Mouse (Mus musculus) lung, postnatal 0 days (tissue): ENCODE data around the gene Plekhm2. TPM values are rescaled to one million over a fixed set of nuclear protein-coding genes. Genes with fewer than 3 reads are reported as not detected.

Source experiments
- ATAC-seq: fragments of 200-750 bp; cut with Nextera tagmentation; 2 replicates; pipeline ENCODE4 v1.8.0; 2017; ENCODE audit warnings: moderate library complexity
- DNase-seq: peaks from one replicate; pipeline ENCODE4 v3.0.0-alpha.2; 2016; ENCODE audit warnings: low spot score
- H3K27ac ChIP-seq: fragments of 300-500 bp; sonication (generic); 2 replicates; pipeline ENCODE4 v1.5.1; 2014; ENCODE audit warnings: antibody characterized with exemption, mild to moderate bottlenecking, low read length, mixed read lengths
- H3K27me3 ChIP-seq: fragments of 300-500 bp; sonication (generic); replicated peaks from 2 replicates; pipeline ENCODE4 v1.6.1; 2014; ENCODE audit warnings: low read length, mixed read lengths; ENCODE audit not compliant: insufficient read depth
- H3K36me3 ChIP-seq: fragments of 300-500 bp; sonication (generic); 2 replicates; pipeline ENCODE4 v1.6.1; 2014; ENCODE audit warnings: low read length, mixed read lengths; ENCODE audit not compliant: insufficient read depth
- H3K4me1 ChIP-seq: fragments of 300-500 bp; sonication (generic); 2 replicates; pipeline ENCODE4 v1.6.1; 2014; ENCODE audit warnings: antibody characterized with exemption, low read depth, low read length, mixed read lengths; ENCODE audit not compliant: insufficient read depth
- H3K4me2 ChIP-seq: fragments of 300-500 bp; sonication (generic); replicated peaks from 2 replicates; pipeline ENCODE4 v1.6.1; 2014; ENCODE audit warnings: low read depth, mild to moderate bottlenecking, low read length, moderate library complexity, mixed read lengths
- H3K4me3 ChIP-seq: fragments of 300-500 bp; sonication (generic); 2 replicates; pipeline ENCODE4 v1.5.1; 2014; ENCODE audit warnings: low read depth, low read length
- H3K9ac ChIP-seq: fragments of 300-500 bp; sonication (generic); replicated peaks from 2 replicates; pipeline ENCODE4 v1.6.1; 2014; ENCODE audit warnings: low read depth, mild to moderate bottlenecking
- H3K9me3 ChIP-seq: fragments of 300-500 bp; sonication (generic); 2 replicates; pipeline ENCODE4 v1.6.1; 2016; ENCODE audit warnings: low read length, mixed read lengths
- CTCF ChIP-seq: IDR thresholded peaks from 2 replicates; pipeline ENCODE4 v1.5.1; 2016; ENCODE audit warnings: antibody characterized with exemption, mild to moderate bottlenecking
- EP300 ChIP-seq: IDR thresholded peaks from 2 replicates; pipeline ENCODE4 v1.6.1; 2016; ENCODE audit warnings: antibody characterized with exemption, mild to moderate bottlenecking, control low read depth
- WGBS: fragments of 180-500 bp; shearing (Covaris S2); extraction: QIAGEN DNeasy Blood & Tissue Kit; methylation state at CpG from one replicate; pipeline ENCODE4 v1.1.7; 2014; 5-methylcytosine and 5-hydroxymethylcytosine counted together
- polyA plus RNA-seq: library from polyadenylated mRNA; unstranded; fragments of >200 nt; fragmentation: Nextera tagmentation; extraction: Ambion mirVana; gene quantifications from 2 replicates; pipeline ENCODE4 v1.2.1, GENCODE M21; 2015

The Plekhm2 gene
- polyA plus RNA-seq, 1 experiment from 2014 or later = 5.2 TPM

GRCm38 (mm10) chr4:141598199-141598893, 66.4 kb downstream of the Plekhm2 start:
- ATAC-seq (peak; percentile 85), DNase-seq (peak; percentile 91)
- Histone ChIP-seq H3K27me3 (no peaks in the 10 kb centered on the region), H3K27ac (peak overlapping the region; percentile 93), H3K9ac (peak overlapping the region; percentile 64), H3K4me3 (peak overlapping the region; percentile 59), H3K9me3 (no peaks in the 10 kb centered on the region), H3K4me1 (0 out of 2 replicates have a peak, but pooled peaks cover 5% of the 10 kb centered on the region), H3K4me2 (peak overlapping the region; percentile 93), H3K36me3 (0 out of 2 replicates have a peak, but pooled peaks cover 3% of the 10 kb centered on the region)
- 2% methylated on average over 18 of the region's 19 CpGs for WGBS
- TF ChIP-seq EP300 (no peak), CTCF (no peak)

- Histone ChIP-seq H3K9me3 (no peaks in the 10 kb centered on the region), H3K9ac (no peak overlapping the region), H3K36me3 (peaks cover 3% of the 10 kb centered on the region), H3K4me2 (no peak overlapping the region), H3K4me3 (no peak overlapping the region), H3K27me3 (no peaks in the 10 kb centered on the region), H3K27ac (no peak overlapping the region), H3K4me1 (0 out of 2 replicates have a peak, but pooled peaks cover 2% of the 10 kb centered on the region)
- 72% methylated on average over 8 of the region's 8 CpGs for WGBS
- TF ChIP-seq CTCF (no peak), EP300 (no peak)
- DNase-seq (no peak), ATAC-seq (no peak)
These were observed 67.9 kb downstream of the Plekhm2 start for GRCm38 (mm10) chr4:141596700-141597328.

GRCm38 (mm10) chr4:141595605-141596268, 69.0 kb downstream of the Plekhm2 start:
- DNase-seq = peak; percentile 86
- Histone ChIP-seq H3K4me1 (no peaks in the 10 kb centered on the region), H3K27me3 (no peaks in the 10 kb centered on the region), H3K4me3 (no peak overlapping the region), H3K27ac (no peak overlapping the region), H3K9me3 (no peaks in the 10 kb centered on the region), H3K9ac (no peak overlapping the region), H3K4me2 (no peak overlapping the region), H3K36me3 (peaks cover 3% of the 10 kb centered on the region)
- 77% methylated on average over 9 of the region's 9 CpGs for WGBS
- peak; percentile 11 for ATAC-seq
- peak; percentile 56 for TF ChIP-seq CTCF
- peak; percentile 52; the same call in 1 of the 2 replicates for TF ChIP-seq EP300

- Histone ChIP-seq H3K4me2 (no peak overlapping the region), H3K27ac (no peak overlapping the region), H3K9ac (no peak overlapping the region), H3K4me3 (no peak overlapping the region), H3K4me1 (no peaks in the 10 kb centered on the region), H3K27me3 (no peaks in the 10 kb centered on the region), H3K9me3 (no peaks in the 10 kb centered on the region), H3K36me3 (peaks cover 3% of the 10 kb centered on the region)
- 95% methylated on average over 11 of the region's 11 CpGs for WGBS
- no peak for DNase-seq
- ATAC-seq = no peak
- TF ChIP-seq EP300 (no peak), CTCF (no peak)
These were observed 69.6 kb downstream of the Plekhm2 start for GRCm38 (mm10) chr4:141595138-141595537.

DNA sequence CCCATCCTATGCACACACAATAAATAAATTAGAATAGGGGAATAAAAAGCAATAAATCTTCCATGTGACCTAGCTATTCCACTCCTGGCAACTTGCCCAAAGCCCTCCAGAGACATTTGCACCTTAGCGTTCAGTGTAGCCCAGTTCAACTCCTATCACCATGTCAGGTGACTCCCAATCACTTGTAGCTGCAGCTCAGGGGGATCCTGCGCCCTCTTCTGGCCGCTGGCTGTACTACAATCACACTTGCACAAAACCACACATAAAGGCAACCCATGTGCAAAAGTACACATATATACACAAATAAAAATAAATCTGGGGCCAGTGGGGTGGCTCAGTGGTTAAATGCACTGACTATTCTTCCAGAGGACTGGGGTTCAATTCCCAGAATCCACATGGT, 73.2 kb downstream of the Plekhm2 start:
- no peak overlapping the region for H3K4me2 ChIP-seq
- no peaks in the 10 kb centered on the region for H3K9me3 ChIP-seq
- H3K9ac ChIP-seq = no peak overlapping the region
- H3K27me3 ChIP-seq = no peaks in the 10 kb centered on the region
- DNase-seq (peak; percentile 44), ATAC-seq (no peak)
- no peak overlapping the region for H3K4me3 ChIP-seq
- H3K4me1 ChIP-seq = no peaks in the 10 kb centered on the region
- no peak overlapping the region for H3K27ac ChIP-seq
- TF ChIP-seq EP300 (no peak), CTCF (peak; percentile 82)
- peaks cover 7% of the 10 kb centered on the region for H3K36me3 ChIP-seq
- 11% methylated on average over 3 of the region's 3 CpGs for WGBS

DNA sequence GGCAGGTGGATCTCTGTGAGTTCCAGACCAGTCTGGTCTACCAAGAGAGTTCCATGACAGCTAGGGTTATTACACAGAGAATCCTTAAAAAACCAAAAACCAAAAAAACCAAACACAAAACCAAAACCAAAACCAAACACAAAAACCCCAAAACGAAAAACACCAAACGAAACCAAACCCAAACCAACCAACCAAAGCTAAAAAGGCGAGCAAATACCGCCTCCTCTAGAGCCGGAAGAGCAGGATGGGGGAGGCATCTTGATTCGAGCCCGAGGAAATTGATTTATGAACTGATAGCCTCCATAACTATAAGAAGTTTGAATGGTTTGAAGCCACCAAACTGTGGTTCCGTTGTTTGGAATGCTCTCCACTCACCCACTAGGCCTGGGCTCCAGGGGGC, 80.8 kb downstream of the Plekhm2 start:
- Histone ChIP-seq H3K4me2 (no peak overlapping the region), H3K36me3 (peaks cover 14% of the 10 kb centered on the region; the same call in 1 of the 2 replicates), H3K4me1 (no peaks in the 10 kb centered on the region), H3K27ac (no peak overlapping the region), H3K9ac (no peak overlapping the region), H3K4me3 (no peak overlapping the region), H3K9me3 (no peaks in the 10 kb centered on the region), H3K27me3 (no peaks in the 10 kb centered on the region)
- DNase-seq = no peak
- WGBS = 86% methylated on average over 8 of the region's 8 CpGs
- no peak for ATAC-seq
- TF ChIP-seq CTCF (no peak), EP300 (no peak)
